Mouse (Mus musculus): Measurements from ENCODE around the gene Kat2b. TPM values are rescaled to one million over a fixed set of nuclear protein-coding genes. Genes with fewer than 3 reads are reported as not detected.
A peak's percentile ranks its signal among the peaks of the same experiment; 100 is the strongest.
"Not testable (repeated sequence)": the region's sequence is repeated elsewhere in the genome, so short reads cannot be mapped to it uniquely, and the experiment has no call there.

Gene Kat2b
- polyA plus RNA-seq, 1 experiment from 2014 or later, result 8.7 TPM

- Histone ChIP-seq H3K4me2 (ENCODE audit: low read length) (peak overlapping the region; percentile 77), H3K27ac (ENCODE audit: low read length) (peak overlapping the region; percentile 97), H3K4me3 (ENCODE audit: low read depth, low read length) (peak overlapping the region; percentile 88), H3K9ac (ENCODE audit: low read depth, low read length) (peak overlapping the region; percentile 96), H3K27me3 (ENCODE audit: control insufficient read depth, insufficient read depth, low read depth, low read length) (no peaks in the 10 kb centered on the region), H3K36me3 (ENCODE audit: control insufficient read depth, insufficient read depth, low read length) (no peaks in the 10 kb centered on the region), H3K4me1 (ENCODE audit: control insufficient read depth, insufficient read depth, low read length) (peaks cover 25% of the 10 kb centered on the region), H3K9me3 (replicated peaks; ENCODE audit: control insufficient read depth, low read length, poor library complexity, severe bottlenecking) (no peaks in the 10 kb centered on the region)
- WGBS, result under 1% methylated on average over 54 of the region's 67 CpGs
- ATAC-seq, result peak; percentile 80
Measured at GRCm38 (mm10) chr17:53567346-53568101, 863 bp downstream of the Kat2b start.

- no peaks in the 10 kb centered on the region for H3K27me3 ChIP-seq (ENCODE audit: control insufficient read depth, insufficient read depth, low read depth, low read length)
- no peaks in the 10 kb centered on the region for H3K9me3 ChIP-seq (replicated peaks; ENCODE audit: control insufficient read depth, low read length, poor library complexity, severe bottlenecking)
- ATAC-seq, result peak; percentile 91
- peak overlapping the region; percentile 97 for H3K27ac ChIP-seq (ENCODE audit: low read length)
- H3K36me3 ChIP-seq (ENCODE audit: control insufficient read depth, insufficient read depth, low read length), result no peaks in the 10 kb centered on the region
- H3K4me2 ChIP-seq (ENCODE audit: low read length), result peak overlapping the region; percentile 77
- 0% methylated on average over 15 of the region's 15 CpGs for WGBS
- peak overlapping the region; percentile 96 for H3K9ac ChIP-seq (ENCODE audit: low read depth, low read length)
- peak overlapping the region; percentile 88 for H3K4me3 ChIP-seq (ENCODE audit: low read depth, low read length)
- H3K4me1 ChIP-seq (ENCODE audit: control insufficient read depth, insufficient read depth, low read length), result peaks cover 25% of the 10 kb centered on the region
Measured at GRCm38 (mm10) chr17:53568118-53568517, 1.5 kb downstream of the Kat2b start.

GRCm38 (mm10) chr17:53568734-53569386 is 2.2 kb downstream of the Kat2b start:
- 31% methylated on average over 8 of the region's 8 CpGs for WGBS

GRCm38 (mm10) chr17:53569829-53570228 is 3.2 kb downstream of the Kat2b start:
- ATAC-seq, result no peak
- H3K4me2 ChIP-seq (ENCODE audit: low read length), result peak overlapping the region; percentile 24
- no peak overlapping the region for H3K27ac ChIP-seq (ENCODE audit: low read length)
- no peak overlapping the region for H3K9ac ChIP-seq (ENCODE audit: low read depth, low read length)
- H3K36me3 ChIP-seq (ENCODE audit: control insufficient read depth, insufficient read depth, low read length), result no peaks in the 10 kb centered on the region
- no peaks in the 10 kb centered on the region for H3K9me3 ChIP-seq (replicated peaks; ENCODE audit: control insufficient read depth, low read length, poor library complexity, severe bottlenecking)
- peaks cover 25% of the 10 kb centered on the region for H3K4me1 ChIP-seq (ENCODE audit: control insufficient read depth, insufficient read depth, low read length)
- no peak overlapping the region for H3K4me3 ChIP-seq (ENCODE audit: low read depth, low read length)
- 33% methylated on average over 6 of the region's 6 CpGs for WGBS
- no peaks in the 10 kb centered on the region for H3K27me3 ChIP-seq (ENCODE audit: control insufficient read depth, insufficient read depth, low read depth, low read length)

More at GRCm38 (mm10) chr17:53568734-53569386, 2.2 kb downstream of the Kat2b start:
- H3K27ac ChIP-seq (ENCODE audit: low read length), result peak overlapping the region; percentile 97
- H3K4me2 ChIP-seq (ENCODE audit: low read length), result peak overlapping the region; percentile 77
- peaks cover 25% of the 10 kb centered on the region for H3K4me1 ChIP-seq (ENCODE audit: control insufficient read depth, insufficient read depth, low read length)
- no peaks in the 10 kb centered on the region for H3K27me3 ChIP-seq (ENCODE audit: control insufficient read depth, insufficient read depth, low read depth, low read length)
- no peaks in the 10 kb centered on the region for H3K9me3 ChIP-seq (replicated peaks; ENCODE audit: control insufficient read depth, low read length, poor library complexity, severe bottlenecking)
- no peaks in the 10 kb centered on the region for H3K36me3 ChIP-seq (ENCODE audit: control insufficient read depth, insufficient read depth, low read length)
- peak overlapping the region; percentile 88 for H3K4me3 ChIP-seq (ENCODE audit: low read depth, low read length)
- H3K9ac ChIP-seq (ENCODE audit: low read depth, low read length), result peak overlapping the region; percentile 96
- ATAC-seq, result no peak

DNA sequence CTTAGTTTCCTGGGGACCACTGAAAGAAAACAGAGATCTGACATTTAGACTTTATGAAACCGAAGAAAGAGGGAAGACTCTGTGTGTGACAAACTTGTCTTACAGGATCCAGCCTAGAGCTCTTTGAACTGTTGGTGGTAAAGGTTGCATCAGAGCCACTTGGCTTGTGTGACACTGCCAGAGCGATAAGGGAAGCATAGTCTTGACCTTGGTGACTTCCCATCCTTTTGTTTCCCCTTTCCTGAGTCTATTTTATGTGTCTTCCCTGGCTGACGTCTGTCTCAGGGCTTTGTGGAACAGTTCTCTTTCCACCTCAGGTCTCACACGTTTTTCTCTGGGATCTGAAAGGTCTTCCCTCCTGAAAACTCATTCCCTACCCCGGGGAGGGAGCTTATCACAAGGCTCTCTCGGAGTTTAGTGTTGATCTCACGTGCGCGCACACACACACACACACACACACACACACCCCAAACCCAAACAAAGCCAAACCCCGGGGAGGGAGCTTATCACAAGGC is 3.8 kb downstream of the Kat2b start:
- WGBS, result 32% methylated on average over 10 of the region's 10 CpGs
- peaks cover 25% of the 10 kb centered on the region for H3K4me1 ChIP-seq (ENCODE audit: control insufficient read depth, insufficient read depth, low read length)
- H3K27ac ChIP-seq (ENCODE audit: low read length), result peak overlapping the region; percentile 20; the same call in 1 of the 2 replicates
- ATAC-seq, result no peak
- no peaks in the 10 kb centered on the region for H3K36me3 ChIP-seq (ENCODE audit: control insufficient read depth, insufficient read depth, low read length)
- H3K9me3 ChIP-seq (replicated peaks; ENCODE audit: control insufficient read depth, low read length, poor library complexity, severe bottlenecking), result no peaks in the 10 kb centered on the region
- H3K27me3 ChIP-seq (ENCODE audit: control insufficient read depth, insufficient read depth, low read depth, low read length), result no peaks in the 10 kb centered on the region
- H3K9ac ChIP-seq (ENCODE audit: low read depth, low read length), result no peak overlapping the region
- H3K4me2 ChIP-seq (ENCODE audit: low read length), result no peak overlapping the region
- no peak overlapping the region for H3K4me3 ChIP-seq (ENCODE audit: low read depth, low read length)

- not testable (repeated sequence) for H3K4me2 ChIP-seq (ENCODE audit: low read length); H3K9me3 ChIP-seq (replicated peaks; ENCODE audit: control insufficient read depth, low read length, poor library complexity, severe bottlenecking); H3K9ac ChIP-seq (ENCODE audit: low read depth, low read length); H3K27ac ChIP-seq (ENCODE audit: low read length); H3K4me3 ChIP-seq (ENCODE audit: low read depth, low read length); H3K36me3 ChIP-seq (ENCODE audit: control insufficient read depth, insufficient read depth, low read length); H3K27me3 ChIP-seq (ENCODE audit: control insufficient read depth, insufficient read depth, low read depth, low read length); ATAC-seq
- 90% methylated on average over 5 of the region's 5 CpGs for WGBS
- H3K4me1 ChIP-seq (ENCODE audit: control insufficient read depth, insufficient read depth, low read length), result peaks cover 23% of the 10 kb centered on the region
Measured at GRCm38 (mm10) chr17:53570932-53571331, 4.3 kb downstream of the Kat2b start.

- Histone ChIP-seq H3K4me2 (ENCODE audit: low read length) (no peak overlapping the region), H3K4me1 (ENCODE audit: control insufficient read depth, insufficient read depth, low read length) (peaks cover 19% of the 10 kb centered on the region), H3K27ac (ENCODE audit: low read length) (no peak overlapping the region), H3K27me3 (ENCODE audit: control insufficient read depth, insufficient read depth, low read depth, low read length) (no peaks in the 10 kb centered on the region), H3K9me3 (replicated peaks; ENCODE audit: control insufficient read depth, low read length, poor library complexity, severe bottlenecking) (no peaks in the 10 kb centered on the region), H3K9ac (ENCODE audit: low read depth, low read length) (no peak overlapping the region), H3K36me3 (ENCODE audit: control insufficient read depth, insufficient read depth, low read length) (no peaks in the 10 kb centered on the region), H3K4me3 (ENCODE audit: low read depth, low read length) (no peak overlapping the region)
- WGBS, result 78% methylated on average over 4 of the region's 4 CpGs
- ATAC-seq, result no peak
Measured at GRCm38 (mm10) chr17:53573019-53573556, 6.4 kb downstream of the Kat2b start.

GRCm38 (mm10) chr17:53577151-53577550 is 10.5 kb downstream of the Kat2b start:
- H3K36me3 ChIP-seq (ENCODE audit: control insufficient read depth, insufficient read depth, low read length), result no peaks in the 10 kb centered on the region
- no peak overlapping the region for H3K4me3 ChIP-seq (ENCODE audit: low read depth, low read length)
- H3K4me2 ChIP-seq (ENCODE audit: low read length), result no peak overlapping the region
- peaks cover 5% of the 10 kb centered on the region; the same call in 1 of the 2 replicates for H3K4me1 ChIP-seq (ENCODE audit: control insufficient read depth, insufficient read depth, low read length)
- 92% methylated on average over 2 of the region's 2 CpGs for WGBS
- H3K27me3 ChIP-seq (ENCODE audit: control insufficient read depth, insufficient read depth, low read depth, low read length), result no peaks in the 10 kb centered on the region
- ATAC-seq, result no peak
- H3K27ac ChIP-seq (ENCODE audit: low read length), result no peak overlapping the region
- no peak overlapping the region for H3K9ac ChIP-seq (ENCODE audit: low read depth, low read length)
- no peaks in the 10 kb centered on the region for H3K9me3 ChIP-seq (replicated peaks; ENCODE audit: control insufficient read depth, low read length, poor library complexity, severe bottlenecking)

GRCm38 (mm10) chr17:53577754-53578153 is 11.1 kb downstream of the Kat2b start:
- Histone ChIP-seq H3K36me3 (ENCODE audit: control insufficient read depth, insufficient read depth, low read length) (no peaks in the 10 kb centered on the region), H3K4me2 (ENCODE audit: low read length) (no peak overlapping the region), H3K27me3 (ENCODE audit: control insufficient read depth, insufficient read depth, low read depth, low read length) (no peaks in the 10 kb centered on the region), H3K9ac (ENCODE audit: low read depth, low read length) (no peak overlapping the region), H3K27ac (ENCODE audit: low read length) (no peak overlapping the region), H3K4me1 (ENCODE audit: control insufficient read depth, insufficient read depth, low read length) (peaks cover 5% of the 10 kb centered on the region; the same call in 1 of the 2 replicates), H3K4me3 (ENCODE audit: low read depth, low read length) (no peak overlapping the region), H3K9me3 (replicated peaks; ENCODE audit: control insufficient read depth, low read length, poor library complexity, severe bottlenecking) (no peaks in the 10 kb centered on the region)
- no peak for ATAC-seq
- 87% methylated on average over 5 of the region's 5 CpGs for WGBS

All from midbrain, embryonic 16.5 days (tissue).